Mouse (Mus musculus): ENCODE measurements around the gene Cacnb4.

Cacnb4 gene

GRCm38 (mm10) chr2:52676023-52676912, at the start of gene Cacnb4:
TSS of gene Cacnb4 (minus strand) at chr2:52676831.
- DNase-seq (ENCODE audit: low read depth), result no peak

DNA sequence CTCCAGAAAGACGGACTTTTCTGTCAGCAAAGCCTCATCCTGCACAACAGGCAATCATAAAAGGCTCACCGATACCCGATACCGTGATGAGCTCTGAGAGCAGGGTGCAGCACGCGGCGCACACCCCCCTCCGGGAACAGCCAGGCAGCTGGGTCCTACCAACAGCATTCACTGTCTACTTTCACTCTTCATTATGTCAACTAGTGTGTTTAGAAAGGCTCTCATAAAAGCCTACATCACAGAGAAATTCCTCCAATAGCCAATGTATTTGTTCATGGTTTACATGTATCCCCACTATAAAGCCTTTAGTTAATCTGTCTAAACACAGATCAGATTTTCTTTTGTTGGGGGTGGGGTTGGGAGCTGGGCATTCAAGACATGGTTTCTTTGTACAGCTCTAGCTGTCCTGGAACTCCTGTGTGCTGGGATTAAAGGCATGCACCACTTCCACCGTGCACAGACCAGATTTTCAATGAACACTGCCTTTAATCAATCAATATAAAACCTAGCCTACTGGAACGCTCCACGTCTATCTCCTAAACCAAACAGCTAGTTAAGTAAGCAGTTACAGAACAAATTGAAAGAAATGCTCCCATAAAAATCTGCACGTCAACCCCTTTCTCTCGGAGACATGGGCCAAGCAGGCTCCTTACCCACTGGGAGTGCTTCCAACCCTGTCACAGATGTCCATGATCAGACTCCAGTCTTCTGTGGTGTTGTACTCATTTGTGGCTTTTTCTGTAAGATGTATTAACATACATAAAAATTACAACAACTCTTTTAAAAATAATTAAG, 43.8 kb upstream of the Cacnb4 start:
- no peak for DNase-seq (ENCODE audit: low read depth)

DNA sequence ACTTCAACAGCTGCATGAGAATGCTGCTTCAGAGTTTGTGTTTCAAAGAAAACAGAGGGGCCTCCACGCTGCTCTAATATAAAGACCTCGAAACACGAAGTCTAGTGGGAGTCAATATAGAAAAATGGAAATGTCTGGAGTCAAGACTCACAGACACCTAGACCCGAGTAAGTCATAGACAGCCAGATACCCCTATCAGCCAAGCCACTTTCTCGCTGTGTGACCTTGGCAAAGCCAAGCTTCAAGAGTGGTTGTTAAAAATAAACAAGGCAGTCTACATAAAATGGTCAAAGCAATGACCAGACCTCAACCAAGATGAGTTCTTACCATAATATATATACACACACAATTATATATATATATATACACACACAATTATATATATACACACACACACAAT, 40.4 kb upstream of the Cacnb4 start:
- DNase-seq (ENCODE audit: low read depth), result no peak

DNA sequence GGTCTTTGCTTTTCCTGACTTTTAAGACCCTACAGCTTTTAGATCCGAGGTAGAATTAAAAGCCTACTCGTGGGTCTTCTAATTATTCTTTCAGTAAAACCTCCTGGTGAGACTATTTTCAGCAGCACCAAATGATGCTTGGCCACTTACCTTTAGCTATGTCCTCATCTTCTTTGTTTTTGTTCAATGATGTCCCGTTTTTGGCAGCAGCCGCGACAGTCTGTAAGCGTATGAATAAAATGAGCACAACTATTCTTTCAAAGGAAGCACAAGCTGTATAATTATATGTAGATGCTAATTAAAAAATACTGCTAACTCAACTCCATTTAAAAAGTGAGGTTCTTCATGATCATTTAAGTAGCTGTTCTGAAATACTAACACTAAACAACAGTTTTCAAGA, 38.9 kb upstream of the Cacnb4 start:
- no peak for DNase-seq (ENCODE audit: low read depth)

DNA sequence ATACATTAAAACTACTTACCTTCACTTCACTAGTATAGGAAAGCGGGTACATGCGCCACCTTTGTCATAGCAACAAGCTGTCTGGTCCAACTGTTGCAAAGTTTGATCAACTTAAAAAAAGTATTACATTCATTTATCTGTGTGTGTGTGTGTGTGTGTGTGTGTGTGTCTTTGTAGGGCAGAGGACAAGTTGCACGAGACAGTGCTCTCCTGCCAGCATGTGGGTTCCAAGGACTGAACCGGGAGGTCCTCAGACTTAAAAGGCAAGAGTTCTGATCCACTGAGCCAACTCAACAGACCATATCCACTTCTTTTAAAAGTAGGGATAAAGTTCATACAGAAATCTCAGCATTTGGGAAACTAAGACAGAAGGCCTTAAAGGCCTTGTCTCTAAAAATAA, 37.5 kb upstream of the Cacnb4 start:
- DNase-seq (ENCODE audit: low read depth), result no peak

DNA sequence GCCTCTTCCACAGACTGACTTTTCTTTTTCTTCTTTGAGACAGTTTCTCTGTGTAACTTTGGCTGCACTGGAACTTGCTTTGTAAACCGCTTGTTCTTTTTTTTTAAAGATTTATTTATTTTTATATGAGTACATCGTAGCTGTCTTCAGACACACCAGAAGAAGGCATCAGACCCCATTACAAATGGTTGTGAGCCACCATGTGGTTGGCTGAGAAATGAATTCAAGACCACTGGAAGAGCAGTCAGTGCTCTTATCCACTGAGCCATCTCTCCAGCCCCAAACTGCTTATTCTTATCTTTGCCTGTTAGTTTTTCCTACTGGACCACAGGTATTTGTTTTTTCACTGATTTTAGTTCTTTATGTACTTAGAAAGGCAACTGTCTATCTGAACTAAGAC, 34.2 kb upstream of the Cacnb4 start:
- no peak for DNase-seq (ENCODE audit: low read depth)

DNA sequence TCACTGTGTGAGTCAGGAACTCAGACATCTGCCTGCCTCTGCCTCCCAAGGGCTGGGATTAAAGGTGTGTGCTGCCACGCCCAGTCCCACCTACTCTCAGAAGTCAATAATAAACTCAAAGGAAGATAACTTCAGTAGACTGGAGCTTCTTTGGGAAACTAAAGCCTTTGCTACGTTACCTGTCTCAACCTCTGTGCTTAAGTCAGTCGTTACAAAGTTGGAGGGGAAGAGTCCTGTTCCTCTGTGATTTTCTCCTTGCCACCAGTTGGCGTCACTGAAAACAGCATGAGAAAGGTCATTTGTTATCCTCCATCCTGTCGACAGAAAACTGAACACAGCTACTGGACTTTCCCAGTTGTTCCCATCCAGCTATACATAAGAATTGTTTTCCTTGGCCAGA, 32.8 kb upstream of the Cacnb4 start:
- DNase-seq (ENCODE audit: low read depth), result no peak

GRCm38 (mm10) chr2:52701368-52702036, 24.9 kb upstream of the Cacnb4 start:
- no peak for DNase-seq (ENCODE audit: low read depth)

- no peak for DNase-seq (ENCODE audit: low read depth)
Measured at GRCm38 (mm10) chr2:52700352-52700751, 23.7 kb upstream of the Cacnb4 start.

DNA sequence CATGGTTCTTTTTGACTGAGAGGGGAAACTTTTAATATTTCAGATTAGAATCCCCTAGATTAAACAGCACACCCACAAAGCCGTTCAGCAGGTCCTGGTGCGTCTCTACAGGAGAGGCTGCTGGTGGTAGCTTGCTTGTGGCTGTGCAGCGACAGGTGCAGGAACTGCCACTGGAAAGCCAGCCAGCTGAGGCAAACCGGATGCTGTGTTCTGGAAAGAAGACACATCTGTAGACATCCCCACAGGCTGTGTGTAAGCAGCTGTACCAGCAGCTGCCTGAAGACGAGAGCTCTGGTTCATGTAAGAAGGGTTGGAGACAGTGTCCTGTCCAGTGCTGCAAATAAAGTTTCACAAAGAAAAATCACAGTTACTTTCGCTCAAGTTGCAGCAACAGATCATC, 18.0 kb upstream of the Cacnb4 start:
- no peak for DNase-seq (ENCODE audit: low read depth)

GRCm38 (mm10) chr2:52691745-52692144, 15.1 kb upstream of the Cacnb4 start:
- DNase-seq (ENCODE audit: low read depth), result no peak

- DNase-seq (ENCODE audit: low read depth), result no peak
Measured at GRCm38 (mm10) chr2:52686601-52687000, 10.0 kb upstream of the Cacnb4 start.

DNA sequence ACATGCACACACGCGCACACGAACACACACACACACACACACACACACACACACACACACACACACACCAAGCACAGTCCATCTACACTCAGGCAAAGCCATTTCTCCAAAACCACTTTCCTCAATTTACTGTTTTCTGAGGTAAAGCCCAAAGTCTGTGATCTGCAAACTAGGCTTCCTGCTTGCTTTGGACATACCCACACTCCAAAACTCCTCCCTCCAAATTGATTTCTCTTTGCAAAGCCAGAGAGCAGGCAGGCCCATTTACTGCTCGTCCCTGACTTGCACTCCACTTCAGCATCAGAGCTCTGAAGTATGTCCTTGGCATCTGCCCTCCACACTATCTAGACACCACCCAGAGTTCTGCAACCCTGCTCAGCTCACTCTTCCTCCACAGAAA, 958 bp upstream of the Cacnb4 start:
- DNase-seq (ENCODE audit: low read depth), result no peak

DNA sequence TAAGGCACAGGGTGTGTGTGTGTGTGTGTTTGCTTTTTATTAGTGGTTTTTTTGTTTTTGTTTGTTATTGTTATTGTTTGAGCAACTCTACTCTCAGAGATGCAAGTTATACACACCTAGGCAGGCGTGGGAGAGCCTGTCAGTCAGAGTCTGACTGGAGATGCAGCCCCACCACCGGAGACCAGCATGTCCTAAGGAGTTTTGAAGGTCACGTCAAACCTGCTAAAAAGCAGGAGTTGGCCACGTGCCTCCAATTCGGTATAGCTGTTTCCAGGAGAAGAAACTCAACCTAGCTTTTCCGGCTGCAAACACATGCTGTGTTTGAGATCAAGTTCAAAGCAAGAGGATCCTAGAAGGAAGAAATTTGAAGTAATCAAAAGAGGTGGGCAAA, 277 bp upstream of the Cacnb4 start:
- DNase-seq (ENCODE audit: low read depth), result no peak

DNA sequence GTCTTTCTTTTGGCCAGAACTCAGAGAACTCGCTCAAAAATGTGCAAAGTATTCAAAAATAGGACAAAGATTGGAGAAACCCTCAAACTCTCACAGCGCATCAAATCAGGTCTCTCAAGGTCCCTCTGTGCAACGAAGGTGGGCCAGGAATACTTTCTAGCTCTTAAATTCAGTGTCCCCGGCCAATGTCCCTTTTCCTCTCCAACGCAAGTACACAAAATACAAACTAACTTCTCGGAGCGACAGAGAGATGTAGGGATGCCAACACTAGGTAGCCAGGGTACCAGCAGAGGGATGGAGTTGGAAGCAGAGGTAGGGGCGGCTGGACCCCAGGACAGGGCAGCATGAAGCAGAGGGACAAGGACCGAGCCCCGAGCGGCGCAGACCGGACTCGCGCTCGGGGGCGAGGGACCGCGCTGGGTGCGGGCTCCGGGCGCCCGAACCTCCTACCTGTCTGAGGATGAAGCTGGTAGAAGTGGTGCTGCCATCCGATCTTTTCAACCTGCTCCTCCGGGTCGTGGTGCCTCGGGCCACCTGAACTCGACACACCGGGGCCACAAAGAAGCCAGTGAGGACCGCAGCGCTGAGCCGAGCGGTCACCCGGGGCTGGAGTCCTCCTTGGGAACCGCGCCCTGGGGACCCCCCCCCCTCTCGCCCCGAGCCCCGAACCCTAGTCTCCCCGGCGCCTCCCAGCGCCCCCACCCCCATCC, 1.2 kb downstream of the Cacnb4 start:
- no peak for DNase-seq (ENCODE audit: low read depth)

GRCm38 (mm10) chr2:52674886-52675277, 1.7 kb downstream of the Cacnb4 start:
- no peak for DNase-seq (ENCODE audit: low read depth)

DNA sequence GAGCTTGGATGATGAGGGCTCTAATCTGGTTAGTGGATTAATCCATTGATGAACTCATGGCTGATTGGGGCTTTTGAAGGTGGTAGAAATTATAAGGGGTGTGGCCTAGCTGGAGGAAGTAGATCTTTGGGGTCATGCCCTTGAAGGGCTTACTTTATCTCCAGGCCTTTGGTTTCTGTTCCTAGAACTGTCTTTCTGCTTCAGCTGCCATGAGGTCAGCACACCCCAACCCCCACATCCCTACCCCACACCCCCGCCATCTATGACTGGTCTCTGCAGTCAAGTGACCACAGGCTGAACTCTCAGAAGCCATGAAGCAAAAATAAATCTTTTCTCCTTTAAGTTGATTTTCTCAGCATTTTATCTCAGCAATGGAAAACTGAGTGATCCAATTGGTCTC, 3.5 kb downstream of the Cacnb4 start:
- DNase-seq (ENCODE audit: low read depth), result no peak

DNA sequence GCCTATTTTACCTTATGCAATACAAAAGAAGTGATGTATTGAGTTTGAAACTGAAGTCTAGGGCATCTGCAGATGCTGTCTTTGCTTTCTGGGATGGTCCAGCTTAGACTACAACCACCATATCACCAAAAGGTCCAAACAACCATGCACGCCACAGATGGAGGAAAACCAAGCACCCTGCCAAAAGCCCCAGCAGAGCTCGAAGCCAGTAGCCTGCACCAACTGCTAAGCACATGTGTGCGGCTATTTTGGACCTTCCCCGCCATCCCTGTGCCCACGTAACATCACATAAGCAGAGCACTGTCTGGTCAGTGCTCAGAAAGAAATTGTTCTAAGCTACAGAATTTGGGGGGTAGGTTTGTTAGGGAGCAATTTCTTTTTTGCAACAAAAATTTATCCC, 5.9 kb downstream of the Cacnb4 start:
- no peak for DNase-seq (ENCODE audit: low read depth)

GRCm38 (mm10) chr2:52668480-52668879, 8.2 kb downstream of the Cacnb4 start:
- no peak for DNase-seq (ENCODE audit: low read depth)

GRCm38 (mm10) chr2:52656722-52657121, 19.9 kb downstream of the Cacnb4 start:
- no peak for DNase-seq (ENCODE audit: low read depth)

DNA sequence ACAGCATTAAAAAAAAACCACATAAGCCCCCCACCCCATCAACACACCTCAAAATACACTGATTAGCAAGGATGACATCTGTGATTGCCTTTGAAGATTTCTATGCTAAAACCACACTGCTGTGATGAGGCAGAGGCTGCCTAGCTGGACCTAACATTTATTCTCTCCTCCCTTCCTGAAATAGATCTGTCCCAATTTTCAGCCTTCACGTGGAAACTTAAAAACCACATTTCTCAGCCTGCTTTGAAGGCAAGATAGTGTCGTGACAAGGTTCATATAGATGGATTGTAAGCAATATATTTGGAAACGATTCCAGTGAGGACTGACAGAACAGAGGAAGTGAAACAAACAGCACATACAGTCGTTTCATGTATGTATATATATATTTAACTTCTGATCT, 22.1 kb downstream of the Cacnb4 start:
- DNase-seq (ENCODE audit: low read depth), result no peak

DNA sequence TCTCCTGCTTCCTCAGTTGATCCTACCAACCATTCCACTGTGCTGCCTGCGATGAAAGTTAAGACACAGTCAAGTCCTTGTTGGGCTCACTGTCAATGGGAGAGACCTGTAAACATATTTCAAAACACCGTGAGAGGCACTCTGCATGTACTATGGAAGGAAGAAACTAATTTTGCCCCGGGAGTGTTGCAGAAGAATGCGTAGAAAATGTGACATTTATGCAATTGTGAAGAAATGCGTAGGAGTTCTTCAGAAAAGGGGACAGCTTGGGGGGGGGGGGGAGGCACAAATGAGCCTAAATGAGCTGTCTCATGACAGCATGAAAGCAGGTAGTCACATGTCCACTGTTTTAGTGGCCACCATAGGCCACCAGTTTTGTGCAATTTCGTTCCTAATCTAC, 25.1 kb downstream of the Cacnb4 start:
- no peak for DNase-seq (ENCODE audit: low read depth)
